Mouse (Mus musculus) retina, adult 2 months (tissue): ENCODE results near the gene Irf1.

Source experiments
- DNase-seq: peaks from one replicate; pipeline ENCODE4 v3.0.0-alpha.2; 2012; ENCODE audit warnings: low read depth, low spot score

Irf1 gene

DNA sequence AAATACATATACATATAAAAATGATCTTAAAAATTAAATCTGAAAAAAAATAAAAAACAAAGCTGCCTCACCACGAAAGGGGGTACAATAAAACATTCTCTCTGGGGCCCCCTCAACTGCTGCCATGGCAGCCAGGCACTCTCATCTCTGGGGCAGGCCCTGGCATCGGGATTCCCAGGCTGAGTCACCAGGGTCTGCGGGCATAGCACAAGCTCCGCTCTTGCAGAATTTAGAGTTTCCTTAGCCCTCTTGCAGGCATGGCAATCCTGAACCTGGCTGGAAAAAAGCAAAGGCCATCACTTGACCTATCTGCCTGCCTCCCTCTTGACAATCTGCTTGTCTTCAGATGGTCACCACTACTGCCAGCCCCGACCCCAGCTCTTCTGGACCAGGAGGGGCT lies 8.5 kb upstream of the Irf1 start:
- no peak for DNase-seq

DNA sequence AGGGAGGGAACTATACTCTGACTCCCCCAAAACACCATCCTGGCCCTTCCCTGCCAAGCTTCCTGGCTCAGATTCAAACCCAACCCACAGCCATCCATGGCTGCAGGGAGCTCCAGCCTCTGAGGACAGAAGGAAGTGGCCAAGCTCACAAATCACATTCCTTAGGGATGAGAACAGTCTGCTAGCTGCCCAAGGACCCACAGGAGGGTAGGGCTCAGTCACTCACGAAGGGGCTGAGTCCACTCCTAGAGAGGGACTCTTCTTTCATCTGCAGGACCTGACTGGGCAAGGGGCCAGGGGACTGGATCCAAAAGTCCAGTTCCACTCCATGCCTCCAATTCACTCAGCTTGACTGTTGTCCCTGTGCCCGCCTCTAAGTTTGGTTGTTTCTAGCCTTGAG lies 8.0 kb upstream of the Irf1 start:
- DNase-seq: no peak

DNA sequence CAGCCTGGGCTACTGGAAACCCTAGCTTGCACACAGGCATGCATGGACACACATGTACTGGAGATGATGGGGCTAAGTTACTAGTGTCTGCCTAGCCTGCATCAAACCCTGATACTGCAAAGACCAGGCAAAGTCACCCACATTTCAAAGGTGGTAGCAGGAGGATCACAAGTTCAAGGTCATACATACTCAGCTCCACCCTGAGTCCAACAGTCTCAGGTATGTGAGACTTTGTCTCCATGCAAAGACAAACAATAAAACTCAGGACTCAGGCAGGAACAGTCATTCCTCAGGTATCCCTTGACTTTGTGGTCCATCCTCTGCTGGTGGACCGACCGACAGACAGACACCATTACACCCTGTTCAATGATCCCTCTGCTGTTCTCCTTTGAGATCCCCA lies 7.4 kb upstream of the Irf1 start:
- DNase-seq: no peak

DNA sequence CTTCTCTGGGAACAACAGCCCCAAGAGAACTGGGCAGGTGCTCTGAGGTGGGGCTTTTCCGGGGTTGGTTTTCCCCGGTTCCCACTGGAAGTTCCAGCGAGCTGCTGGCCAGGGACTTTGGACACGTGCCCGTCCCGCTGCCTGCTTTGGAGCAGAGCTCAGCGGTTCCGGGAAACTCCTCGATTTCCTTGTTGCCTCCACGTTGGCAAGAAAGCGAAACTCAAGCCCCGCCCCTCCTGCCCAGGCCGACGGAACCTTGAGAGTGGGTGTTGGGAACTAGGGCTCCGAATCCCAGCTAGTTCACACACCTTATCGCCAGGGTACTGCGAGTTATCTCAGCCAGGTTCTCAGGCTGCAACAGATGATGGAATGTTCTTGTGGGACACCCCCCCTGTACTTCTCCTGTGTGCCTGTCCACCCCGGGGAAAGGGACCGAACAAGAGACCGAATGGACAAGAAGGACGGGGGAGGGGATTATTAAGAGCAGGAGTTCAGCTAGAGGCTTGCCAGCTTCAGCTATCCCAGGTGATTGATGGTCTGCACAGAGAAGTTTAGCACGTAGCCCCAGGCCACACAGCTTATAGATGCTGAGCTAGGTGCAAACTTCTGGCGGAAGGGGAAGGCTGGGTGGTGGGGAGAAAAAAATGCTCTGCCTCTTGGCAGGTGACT lies 6.9 kb upstream of the Irf1 start:
- no peak for DNase-seq

DNA sequence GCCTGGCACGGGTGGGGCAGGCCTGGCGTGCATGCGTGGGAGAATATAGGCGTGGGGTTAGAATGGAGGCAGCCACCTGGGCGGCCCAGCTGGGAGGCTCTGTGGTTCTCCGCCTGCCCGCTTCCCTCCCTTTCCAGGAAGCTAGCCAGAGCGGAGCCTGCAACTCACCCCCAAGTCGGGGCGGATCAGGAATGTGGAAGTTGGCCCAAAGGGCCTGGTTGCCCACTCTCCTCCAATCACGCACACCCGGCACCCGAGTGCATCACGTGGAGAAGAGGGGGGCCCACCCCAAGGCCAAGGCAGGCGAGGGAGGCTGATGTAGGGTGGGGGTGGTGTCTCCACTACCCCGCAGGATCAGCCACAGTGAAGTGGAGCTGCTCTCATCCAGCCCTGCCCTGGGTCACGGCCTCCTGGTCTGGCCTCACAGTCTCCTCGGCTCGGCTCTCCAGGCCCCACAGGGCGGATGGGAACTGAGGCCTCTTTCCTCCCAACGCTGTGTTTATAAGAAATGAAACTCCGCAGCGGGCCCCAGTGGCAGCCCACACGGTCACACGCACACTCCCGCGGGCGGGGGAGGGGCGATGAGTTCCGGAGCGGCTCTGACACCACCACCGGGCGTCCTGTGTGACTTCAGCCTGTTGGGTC lies 6.2 kb upstream of the Irf1 start:
- no peak for DNase-seq

DNA sequence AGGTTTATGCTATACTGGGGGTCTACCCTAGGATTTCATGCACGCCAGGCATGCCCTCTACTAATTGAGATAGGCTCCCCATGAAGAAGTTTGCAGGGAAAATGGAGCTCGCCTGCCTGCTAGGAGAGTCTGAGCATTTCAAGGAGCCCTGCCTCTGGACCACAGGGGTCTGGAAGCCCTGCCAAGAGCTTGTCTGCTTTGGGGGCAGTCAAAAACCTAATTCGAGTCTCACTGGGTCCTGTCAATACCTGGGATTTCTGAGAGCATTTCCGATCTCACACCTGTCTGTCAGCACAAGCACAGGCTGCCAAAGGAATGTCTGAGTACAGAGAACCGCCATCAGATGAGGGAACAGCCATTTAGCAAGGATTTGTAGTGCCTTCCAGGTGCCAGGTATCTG lies 5.2 kb upstream of the Irf1 start:
- DNase-seq: no peak

DNA sequence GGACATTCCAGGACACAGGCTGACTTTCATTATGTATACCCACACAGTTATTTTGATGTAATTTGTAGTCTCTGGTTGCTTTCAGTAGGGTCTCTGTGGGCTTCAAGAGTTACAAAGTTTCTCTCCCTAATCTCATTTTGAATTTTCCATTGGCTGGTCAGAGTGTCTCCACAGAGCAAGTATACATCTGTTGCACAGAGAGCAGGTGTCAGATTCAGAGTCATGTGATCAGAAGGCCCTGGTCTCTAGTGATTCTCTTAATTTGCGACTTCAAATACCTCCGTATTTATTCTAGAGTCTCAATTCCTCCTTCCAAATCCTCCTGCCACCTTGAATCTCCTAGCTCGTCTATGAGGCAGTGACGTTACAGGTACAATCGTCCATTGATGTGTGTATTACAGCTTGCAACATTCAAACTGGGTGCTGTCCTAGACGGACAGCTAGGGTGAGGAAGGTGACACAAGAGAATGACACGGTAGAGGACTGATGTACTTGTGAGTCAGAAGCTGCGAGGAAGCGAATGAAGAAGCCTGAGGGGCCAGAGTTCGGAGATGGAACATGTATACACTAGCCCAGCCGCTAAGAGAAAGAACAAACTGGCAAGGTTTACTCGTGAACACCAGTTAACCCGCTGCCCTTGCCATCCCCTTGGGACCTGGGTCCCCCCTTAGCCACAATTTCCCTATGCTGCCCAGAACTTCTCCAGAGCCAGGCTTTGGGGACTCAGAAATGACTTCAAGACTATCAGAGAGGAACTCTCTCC lies 1.2 kb upstream of the Irf1 start:
- no peak for DNase-seq

DNA sequence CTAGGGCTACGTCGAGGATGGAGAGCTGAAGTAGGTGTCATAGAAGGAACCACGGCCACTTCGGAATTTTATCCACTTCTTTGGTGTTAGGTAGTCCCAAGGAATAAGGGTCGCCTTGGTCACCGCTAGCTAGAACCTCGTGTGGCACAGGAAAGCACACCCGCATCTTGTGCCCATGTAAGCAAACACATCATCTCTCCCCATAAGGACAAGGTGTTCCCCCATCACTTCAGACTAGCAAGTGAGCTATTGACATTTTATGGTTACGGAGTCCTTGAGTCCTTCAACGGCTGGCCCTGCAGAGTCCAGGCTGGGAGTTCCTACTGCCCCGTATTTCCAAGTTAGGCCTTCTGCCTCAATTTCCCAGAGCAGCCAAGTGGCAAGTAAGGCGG lies 633 bp upstream of the Irf1 start:
- no peak for DNase-seq

DNA sequence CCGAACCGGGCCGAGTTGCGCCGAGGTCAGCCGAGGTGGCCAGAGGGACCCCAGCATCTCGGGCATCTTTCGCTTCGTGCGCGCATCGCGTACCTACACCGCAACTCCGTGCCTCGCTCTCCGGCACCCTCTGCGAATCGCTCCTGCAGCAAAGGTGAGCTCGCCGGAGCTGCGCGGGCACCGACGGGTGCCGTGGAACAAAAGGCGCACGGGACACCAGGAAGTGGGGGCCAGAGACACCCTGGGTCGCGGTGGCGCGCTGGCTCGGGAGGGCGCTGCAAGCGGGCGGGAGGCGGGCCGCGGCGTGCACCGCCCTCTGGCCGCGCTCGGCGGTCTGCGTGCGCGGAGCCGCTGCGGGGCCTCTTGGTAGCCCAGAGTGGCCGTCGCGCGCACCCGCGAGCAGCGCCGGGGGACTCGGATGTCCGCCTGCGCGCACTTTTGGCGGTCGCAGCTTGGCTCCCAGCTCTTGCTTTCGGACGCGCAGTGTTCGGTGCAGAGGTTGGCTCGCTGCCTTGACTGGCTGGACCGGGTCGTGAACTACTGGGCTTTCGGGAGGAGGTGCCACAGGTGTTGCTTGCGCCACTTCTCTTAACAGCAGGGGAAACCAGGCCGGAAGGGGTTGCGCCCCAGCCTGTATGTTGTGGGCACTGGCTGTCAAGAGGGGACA lies 444 bp downstream of the Irf1 start:
- no peak for DNase-seq

DNA sequence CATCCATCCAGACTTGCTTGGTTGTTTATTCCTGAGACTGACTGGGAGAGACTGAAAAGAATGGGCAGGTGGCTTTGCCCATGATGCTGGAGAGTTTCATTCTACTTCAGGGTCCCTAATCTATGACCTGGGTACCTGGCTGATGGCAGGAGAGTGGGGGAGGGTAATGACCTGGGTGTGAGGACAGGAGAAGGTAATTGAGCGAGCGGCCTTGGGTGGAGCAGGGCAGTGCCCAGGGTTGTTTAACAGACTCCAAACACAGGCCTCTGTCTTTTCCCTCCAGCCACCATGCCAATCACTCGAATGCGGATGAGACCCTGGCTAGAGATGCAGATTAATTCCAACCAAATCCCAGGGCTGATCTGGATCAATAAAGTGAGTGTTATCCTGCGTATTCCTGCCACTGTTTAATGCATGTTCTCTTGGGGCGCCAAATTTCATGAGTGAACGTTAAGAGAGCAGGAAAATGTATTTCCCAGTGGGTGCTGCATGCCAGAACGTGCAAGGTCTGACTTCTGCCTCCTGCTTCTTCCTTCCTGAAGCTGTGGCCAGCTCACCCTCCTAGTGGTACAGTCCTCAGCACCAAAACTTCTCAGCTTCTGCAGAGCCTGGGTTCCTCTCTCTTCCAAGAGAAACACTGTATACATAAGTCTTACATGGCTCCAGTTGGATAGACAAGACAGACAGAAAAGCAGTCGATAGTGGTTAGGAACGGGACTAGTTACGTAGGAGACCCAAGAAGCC lies 1.4 kb downstream of the Irf1 start:
- DNase-seq: no peak

DNA sequence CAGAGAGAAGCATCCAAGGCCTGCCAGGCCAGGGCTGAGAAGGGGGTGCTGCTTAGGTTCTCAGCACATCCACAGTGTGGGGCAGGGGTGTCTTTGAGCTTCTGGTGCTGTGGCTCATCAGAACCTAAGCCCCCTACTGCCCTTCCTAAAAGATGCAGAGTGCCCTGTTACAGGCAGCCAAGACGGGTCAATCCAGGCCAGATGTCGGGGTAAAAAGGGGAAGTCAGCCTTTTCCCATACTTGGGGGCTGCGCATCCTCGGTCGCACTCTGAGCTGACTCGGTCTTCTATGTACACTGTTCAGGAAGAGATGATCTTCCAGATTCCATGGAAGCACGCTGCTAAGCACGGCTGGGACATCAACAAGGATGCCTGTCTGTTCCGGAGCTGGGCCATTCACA lies 2.7 kb downstream of the Irf1 start:
- DNase-seq: no peak

DNA sequence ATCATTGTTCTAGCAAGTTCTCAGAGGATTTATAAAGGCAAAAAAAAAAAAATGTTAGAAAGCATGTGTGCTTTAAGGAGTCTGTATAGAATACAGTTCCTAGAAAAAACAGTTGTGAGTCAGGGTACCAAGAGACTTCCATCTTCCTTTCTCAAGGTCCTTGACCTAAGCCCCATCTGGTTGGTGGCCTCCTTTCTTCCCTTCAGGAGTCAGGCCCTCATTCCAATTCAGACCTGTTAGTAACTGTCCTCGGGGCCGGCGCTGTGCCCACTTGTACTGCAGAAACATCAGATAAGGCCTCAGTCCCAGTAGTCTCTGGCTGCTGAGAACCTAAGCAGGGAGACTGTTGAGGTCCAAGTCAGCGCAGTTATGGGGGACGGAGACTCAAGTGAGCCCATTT lies 3.3 kb downstream of the Irf1 start, which contains the start of gene Gm17334:
TSS of gene Gm17334 (minus strand) at position 101 of the 400 bp plus-strand sequence.
- DNase-seq: no peak

DNA sequence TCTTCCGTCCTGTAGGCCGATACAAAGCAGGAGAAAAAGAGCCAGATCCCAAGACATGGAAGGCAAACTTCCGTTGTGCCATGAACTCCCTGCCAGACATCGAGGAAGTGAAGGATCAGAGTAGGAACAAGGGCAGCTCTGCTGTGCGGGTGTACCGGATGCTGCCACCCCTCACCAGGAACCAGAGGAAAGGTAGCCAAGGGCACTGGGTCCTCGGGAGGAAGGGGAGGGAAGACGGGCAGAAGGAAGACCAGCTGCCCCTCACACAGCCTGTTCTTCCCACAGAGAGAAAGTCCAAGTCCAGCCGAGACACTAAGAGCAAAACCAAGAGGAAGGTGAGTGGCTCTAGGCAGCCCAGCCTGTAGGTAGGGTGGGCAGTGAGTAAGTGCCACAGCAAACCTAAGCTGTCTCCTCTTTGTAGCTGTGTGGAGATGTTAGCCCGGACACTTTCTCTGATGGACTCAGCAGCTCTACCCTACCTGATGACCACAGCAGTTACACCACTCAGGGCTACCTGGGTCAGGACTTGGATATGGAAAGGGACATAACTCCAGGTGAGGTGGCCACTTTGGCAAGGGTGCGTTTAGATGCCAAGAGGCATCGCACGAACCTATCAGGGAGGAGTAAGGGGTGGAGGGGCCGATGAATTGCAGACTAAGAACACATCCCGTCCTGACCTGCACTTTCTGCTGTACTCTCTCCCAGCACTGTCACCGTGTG lies 4.0 kb downstream of the Irf1 start:
- no peak for DNase-seq

DNA sequence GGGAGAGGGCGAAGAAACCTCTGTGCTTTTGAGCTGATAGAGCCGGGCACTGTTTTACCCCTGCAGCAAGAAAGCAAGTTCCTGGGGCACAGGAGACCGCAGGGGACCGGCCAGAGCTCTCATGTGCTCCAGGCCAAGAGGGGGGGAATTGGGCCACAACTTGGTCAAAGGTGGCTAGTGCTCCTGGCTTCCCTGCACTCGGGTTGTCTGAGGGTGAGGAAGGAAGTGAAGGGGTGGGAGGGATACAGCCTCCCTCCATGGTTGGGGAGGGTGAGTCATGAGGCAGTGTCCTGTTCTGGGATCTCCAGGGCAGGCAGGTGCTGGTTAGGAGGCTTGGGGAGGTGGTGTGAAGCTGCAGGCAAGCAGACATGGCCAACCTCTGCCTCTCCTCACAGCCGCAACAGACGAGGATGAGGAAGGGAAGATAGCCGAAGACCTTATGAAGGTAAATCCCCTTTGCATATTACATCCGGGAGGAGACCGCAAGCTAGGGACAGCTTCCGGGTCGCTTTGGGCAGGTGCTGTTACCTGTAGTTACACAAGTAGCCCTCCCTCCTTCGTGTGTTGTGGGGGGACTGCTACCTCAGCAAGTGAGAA lies 4.9 kb downstream of the Irf1 start:
- DNase-seq: no peak

DNA sequence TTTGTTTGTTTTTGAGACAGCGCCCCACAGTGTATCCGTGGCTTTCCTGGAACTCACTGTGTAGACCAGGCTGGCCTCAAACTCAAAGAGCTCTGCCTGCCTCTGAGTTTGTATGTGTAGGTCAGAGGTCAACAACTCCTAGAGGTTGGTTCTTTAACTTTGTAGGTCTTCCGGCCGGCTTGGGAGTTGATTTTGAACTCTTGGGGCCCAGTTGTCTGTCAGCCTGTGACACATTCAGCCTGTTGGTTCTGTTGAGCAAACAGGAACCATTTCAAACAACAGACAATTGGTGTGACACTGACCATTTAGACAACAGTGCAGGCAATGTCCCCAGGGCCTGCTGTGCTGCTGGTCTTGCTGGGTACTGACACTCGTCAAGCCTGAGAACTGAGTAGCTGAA lies 7.9 kb downstream of the Irf1 start:
- no peak for DNase-seq

DNA sequence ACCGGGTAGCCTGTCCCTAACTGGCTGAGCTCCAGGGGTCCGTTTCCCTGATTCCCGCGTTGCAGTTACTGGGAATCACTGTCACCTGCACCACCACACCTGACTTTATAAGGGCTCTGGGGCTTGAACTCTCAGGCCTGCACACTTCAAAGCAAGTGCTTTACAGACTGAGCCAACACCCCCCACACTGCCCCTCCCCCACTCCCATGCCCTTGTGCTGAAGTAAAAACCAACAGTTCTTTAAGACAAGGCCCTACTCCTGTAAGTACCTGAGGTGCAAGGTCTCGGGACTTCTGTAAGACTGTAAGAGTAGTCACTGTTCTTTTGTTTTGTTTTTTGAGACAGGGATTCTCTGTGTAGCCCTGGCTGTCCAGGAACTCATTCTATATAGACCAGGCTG lies 8.6 kb downstream of the Irf1 start:
- no peak for DNase-seq

DNA sequence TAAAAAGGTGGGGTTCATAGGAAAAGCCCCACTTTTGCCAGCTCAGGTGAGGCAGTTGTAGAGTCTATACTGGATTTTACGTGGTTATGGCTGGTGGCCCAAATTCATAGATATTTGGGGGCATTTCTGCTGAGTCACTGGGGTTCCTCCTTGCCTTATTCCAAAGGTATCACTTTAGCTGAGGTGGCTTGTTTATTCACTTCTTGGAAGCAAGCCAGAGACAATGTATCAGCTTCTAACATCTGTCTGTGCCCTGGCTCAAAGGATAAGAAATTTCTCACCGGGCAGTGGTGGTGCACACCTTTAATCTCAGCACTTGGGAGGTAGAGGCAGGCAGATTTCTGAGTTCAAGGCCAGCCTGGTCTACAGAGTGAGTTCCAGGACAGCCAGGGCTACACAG lies 10.0 kb downstream of the Irf1 start:
- no peak for DNase-seq

DNA sequence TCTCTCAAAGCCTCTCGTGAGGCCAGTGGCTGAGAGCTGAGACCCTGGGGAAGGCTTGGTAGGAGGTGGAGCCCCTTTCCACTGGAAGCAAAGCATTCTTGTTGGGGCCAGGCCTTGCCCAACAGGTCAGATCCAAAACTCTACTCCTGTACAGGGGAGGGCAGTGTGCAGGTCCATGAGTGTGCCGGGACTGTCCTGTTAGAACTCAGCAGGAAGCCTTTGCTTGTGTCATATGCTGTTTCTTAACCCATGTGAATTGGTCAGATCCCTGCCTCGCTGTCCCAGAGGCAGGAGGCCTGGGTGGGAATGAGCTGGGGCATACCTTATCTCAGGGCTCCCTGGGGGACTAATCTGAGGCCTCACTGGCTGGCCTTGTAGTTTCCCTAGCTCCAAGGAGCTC lies 10.4 kb downstream of the Irf1 start:
- DNase-seq: no peak

DNA sequence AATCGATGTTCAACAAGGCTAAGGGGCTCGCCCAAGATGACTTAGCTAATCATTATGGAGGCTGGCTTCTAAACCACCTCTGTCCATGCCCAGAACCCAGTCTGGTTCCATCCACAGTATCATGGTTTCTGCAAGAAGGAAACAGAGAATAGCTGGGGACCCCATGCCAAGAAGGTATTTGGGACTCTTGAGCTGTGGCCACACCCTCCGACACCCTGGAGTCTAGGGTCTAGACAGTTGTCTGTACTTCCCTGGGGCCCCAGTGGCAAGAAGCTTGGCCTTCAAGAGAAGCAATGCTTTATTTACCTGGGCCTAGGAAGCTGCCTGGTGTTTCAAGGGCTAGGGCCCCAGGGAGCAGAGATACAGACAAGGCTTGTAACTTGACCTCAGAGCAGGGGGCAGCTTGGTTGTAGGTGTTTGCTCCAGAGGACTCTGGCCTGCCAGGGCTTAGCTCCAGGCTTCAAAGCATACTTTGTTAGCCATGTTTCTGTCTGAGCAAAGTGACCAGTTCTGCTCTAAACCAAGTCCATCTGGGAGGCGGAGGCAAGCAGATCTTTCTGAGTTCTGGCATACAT lies 11.5 kb downstream of the Irf1 start:
- no peak for DNase-seq

DNA sequence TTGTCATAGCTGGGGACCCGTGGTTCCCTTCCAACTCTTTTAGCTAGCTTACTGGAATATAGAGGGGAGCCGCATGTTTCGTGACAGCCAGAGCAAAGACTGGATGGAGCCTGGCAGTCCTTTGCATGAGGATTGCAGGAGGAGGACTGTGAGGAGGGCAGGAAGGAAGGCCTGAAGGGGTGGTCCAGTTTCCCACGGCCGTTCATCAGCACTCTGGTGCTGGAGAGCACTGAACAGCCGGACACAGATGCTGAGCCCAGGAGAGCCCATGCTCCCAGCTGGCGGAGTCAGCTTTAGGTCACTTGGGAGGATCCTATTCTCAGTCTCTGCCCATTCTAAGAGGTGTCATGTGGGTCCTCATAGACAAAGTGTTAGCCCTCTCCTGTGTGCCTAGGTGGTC lies 12.2 kb downstream of the Irf1 start:
- no peak for DNase-seq
